Mouse (Mus musculus) limb, embryonic 11.5 days (tissue): ENCODE results near the gene Iqca. TPM values are rescaled to one million over a fixed set of nuclear protein-coding genes. Genes with fewer than 3 reads are reported as not detected.

Experiments
- ATAC-seq: fragments of 200-750 bp; cut with Nextera tagmentation; 2 replicates; pipeline ENCODE4 v1.8.0; 2017; ENCODE audit warnings: low read depth; ENCODE audit not compliant: insufficient number of reproducible peaks, low FRiP score, low TSS enrichment
- DNase-seq: peaks from one replicate; pipeline ENCODE4 v3.0.0-alpha.2; 2015; ENCODE audit warnings: low spot score
- H3K27ac ChIP-seq: fragments of 300-500 bp; sonication (generic); replicated peaks from 2 replicates; pipeline ENCODE4 v1.5.1; 2014; ENCODE audit warnings: low read depth, mild to moderate bottlenecking, low read length
- H3K27me3 ChIP-seq: fragments of 300-500 bp; sonication (generic); 2 replicates; pipeline ENCODE4 v1.6.1; 2014; ENCODE audit warnings: mild to moderate bottlenecking, low read length, mixed read lengths; ENCODE audit not compliant: control insufficient read depth, insufficient read depth
- H3K36me3 ChIP-seq: fragments of 300-500 bp; sonication (generic); 2 replicates; pipeline ENCODE4 v1.6.1; 2014; ENCODE audit warnings: mild to moderate bottlenecking, low read length, moderate library complexity, mixed read lengths; ENCODE audit not compliant: control insufficient read depth, insufficient read depth
- H3K4me1 ChIP-seq: fragments of 300-500 bp; sonication (generic); 2 replicates; pipeline ENCODE4 v1.6.1; 2014; ENCODE audit warnings: low read length, mixed read lengths; ENCODE audit not compliant: control insufficient read depth, insufficient read depth
- H3K4me2 ChIP-seq: fragments of 300-500 bp; sonication (generic); 2 replicates; pipeline ENCODE4 v1.6.1; 2014; ENCODE audit warnings: low read depth, mild to moderate bottlenecking, moderate library complexity; ENCODE audit not compliant: severe bottlenecking
- H3K4me3 ChIP-seq: fragments of 300-500 bp; sonication (generic); 2 replicates; pipeline ENCODE4 v1.5.1; 2014; ENCODE audit warnings: low read depth, low read length
- H3K9ac ChIP-seq: fragments of 300-500 bp; sonication (generic); 2 replicates; pipeline ENCODE4 v1.6.1; 2014; ENCODE audit warnings: mild to moderate bottlenecking, low read length
- H3K9me3 ChIP-seq: fragments of 300-500 bp; sonication (generic); 2 replicates; pipeline ENCODE4 v1.6.1; 2016; ENCODE audit warnings: low read length; ENCODE audit not compliant: control insufficient read depth
- WGBS: fragments of 180-500 bp; shearing (Covaris S2); extraction: QIAGEN DNeasy Blood & Tissue Kit; methylation state at CpG from one replicate; pipeline ENCODE4 v1.1.7; 2014; 5-methylcytosine and 5-hydroxymethylcytosine counted together
- polyA plus RNA-seq: library from polyadenylated mRNA; unstranded; fragments of >200 nt; fragmentation: Nextera tagmentation; extraction: Ambion mirVana; gene quantifications from 2 replicates; pipeline ENCODE4 v1.2.1, GENCODE M21; 2014

The Iqca gene
- polyA plus RNA-seq, 1 experiment from 2014 or later, result 0.27 TPM

DNA sequence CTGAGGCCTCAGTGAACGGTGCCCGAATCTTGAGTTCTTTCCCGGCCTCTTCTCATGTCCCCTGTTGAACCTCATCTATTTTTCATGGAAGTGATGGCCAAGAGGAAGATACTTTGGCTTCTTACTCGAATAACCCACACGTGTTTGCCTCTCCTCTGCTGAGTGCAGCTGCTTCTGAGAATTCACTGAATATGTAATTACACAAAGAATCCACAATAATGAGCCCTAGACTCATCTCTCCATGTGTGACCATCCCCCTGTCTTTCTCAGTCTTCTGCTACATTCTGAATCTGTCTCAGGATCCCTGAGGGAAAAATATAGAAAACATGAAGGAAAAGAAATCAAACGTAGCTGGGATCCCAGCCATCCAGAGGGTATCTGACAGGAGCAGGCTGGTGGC, 32.5 kb downstream of the Iqca start:
- ATAC-seq (no peak), DNase-seq (no peak)
- no peaks in the 10 kb centered on the region for H3K36me3 ChIP-seq
- H3K9me3 ChIP-seq, result no peaks in the 10 kb centered on the region
- H3K4me1 ChIP-seq, result peaks cover 12% of the 10 kb centered on the region
- H3K27me3 ChIP-seq, result peaks cover 30% of the 10 kb centered on the region; the same call in 1 of the 2 replicates
- H3K4me3 ChIP-seq, result no peak overlapping the region
- H3K9ac ChIP-seq, result no peak overlapping the region
- 82% methylated on average over 6 of the region's 6 CpGs for WGBS
- no peak overlapping the region for H3K4me2 ChIP-seq
- no peak overlapping the region for H3K27ac ChIP-seq

DNA sequence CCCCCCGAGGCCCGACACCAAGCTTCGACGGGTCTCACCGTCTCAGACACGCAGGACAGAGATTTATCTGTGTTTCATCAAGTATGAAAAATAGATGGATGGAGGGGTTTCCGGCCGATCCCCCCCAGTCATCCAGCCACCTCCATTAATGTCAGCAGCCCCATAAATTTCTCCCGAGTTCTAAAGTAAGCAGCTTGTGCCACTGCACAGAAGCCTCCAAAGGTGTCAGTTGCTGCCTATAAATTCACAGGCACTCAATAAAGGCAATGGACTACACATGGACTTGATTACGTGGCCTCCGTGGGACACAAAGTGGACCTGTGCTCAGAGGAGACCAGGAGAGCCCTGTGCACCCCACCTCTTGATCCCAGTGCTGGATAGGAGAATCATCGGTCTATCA, 34.0 kb downstream of the Iqca start:
- DNase-seq (peak; percentile 85), ATAC-seq (peak; percentile 58; the same call in 1 of the 2 replicates)
- no peak overlapping the region for H3K4me3 ChIP-seq
- peaks cover 16% of the 10 kb centered on the region for H3K4me1 ChIP-seq
- WGBS, result 6% methylated on average over 12 of the region's 12 CpGs
- no peaks in the 10 kb centered on the region for H3K36me3 ChIP-seq
- no peaks in the 10 kb centered on the region for H3K9me3 ChIP-seq
- no peak overlapping the region for H3K4me2 ChIP-seq
- peaks cover 33% of the 10 kb centered on the region; the same call in 1 of the 2 replicates for H3K27me3 ChIP-seq
- no peak overlapping the region for H3K9ac ChIP-seq
- H3K27ac ChIP-seq, result no peak overlapping the region

DNA sequence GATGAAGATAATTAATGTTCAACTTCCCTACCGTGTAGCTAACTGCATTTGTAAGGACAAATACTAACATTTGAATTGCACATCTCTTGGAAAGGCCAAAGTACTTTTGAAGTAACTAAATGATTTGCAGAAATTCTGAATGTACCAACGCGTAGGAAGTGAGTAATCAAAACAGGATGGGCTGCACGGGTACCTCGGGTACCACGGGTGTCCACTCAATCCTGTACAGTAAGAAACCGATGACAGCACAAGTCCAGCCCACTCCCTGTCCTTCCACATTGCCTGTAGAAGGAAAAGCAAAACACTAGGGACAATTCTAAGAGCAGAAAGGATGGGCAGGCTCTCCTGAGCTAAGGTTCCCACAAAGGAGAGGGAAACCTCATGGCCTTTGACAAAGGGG, 36.0 kb downstream of the Iqca start:
- no peaks in the 10 kb centered on the region for H3K9me3 ChIP-seq
- H3K36me3 ChIP-seq, result no peaks in the 10 kb centered on the region
- H3K9ac ChIP-seq, result no peak overlapping the region
- H3K27ac ChIP-seq, result no peak overlapping the region
- DNase-seq (no peak), ATAC-seq (no peak)
- WGBS, result 63% methylated on average over 7 of the region's 7 CpGs
- no peak overlapping the region for H3K4me2 ChIP-seq
- peaks cover 16% of the 10 kb centered on the region for H3K4me1 ChIP-seq
- peaks cover 32% of the 10 kb centered on the region; the same call in 1 of the 2 replicates for H3K27me3 ChIP-seq
- H3K4me3 ChIP-seq, result no peak overlapping the region

DNA sequence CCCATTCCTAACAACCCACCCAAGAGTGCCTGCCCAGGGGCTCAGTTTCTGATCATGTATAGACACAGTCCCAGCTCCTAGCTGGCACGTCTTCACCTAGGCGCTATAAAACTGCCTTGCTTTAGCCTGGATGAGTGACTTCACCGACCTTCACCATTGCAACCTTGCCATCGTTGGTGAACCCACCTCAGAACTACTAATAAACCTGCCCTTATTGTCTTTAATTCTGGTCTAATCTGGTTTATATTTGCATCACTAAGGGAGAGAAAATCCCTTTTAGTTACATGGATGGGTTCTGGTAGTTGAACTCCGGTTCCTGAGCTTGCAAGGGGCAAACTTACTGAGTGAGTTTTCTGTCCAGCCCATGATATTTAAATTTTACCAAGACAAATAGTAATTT, 38.6 kb downstream of the Iqca start:
- no peak for ATAC-seq
- H3K9me3 ChIP-seq, result no peaks in the 10 kb centered on the region
- H3K36me3 ChIP-seq, result no peaks in the 10 kb centered on the region
- peaks cover 14% of the 10 kb centered on the region for H3K4me1 ChIP-seq
- no peak overlapping the region for H3K9ac ChIP-seq
- H3K27me3 ChIP-seq, result peaks cover 16% of the 10 kb centered on the region; the same call in 1 of the 2 replicates
- WGBS, result 84% methylated on average over 5 of the region's 5 CpGs
- no peak overlapping the region for H3K4me3 ChIP-seq
- no peak overlapping the region for H3K27ac ChIP-seq
- no peak for DNase-seq
- H3K4me2 ChIP-seq, result no peak overlapping the region

DNA sequence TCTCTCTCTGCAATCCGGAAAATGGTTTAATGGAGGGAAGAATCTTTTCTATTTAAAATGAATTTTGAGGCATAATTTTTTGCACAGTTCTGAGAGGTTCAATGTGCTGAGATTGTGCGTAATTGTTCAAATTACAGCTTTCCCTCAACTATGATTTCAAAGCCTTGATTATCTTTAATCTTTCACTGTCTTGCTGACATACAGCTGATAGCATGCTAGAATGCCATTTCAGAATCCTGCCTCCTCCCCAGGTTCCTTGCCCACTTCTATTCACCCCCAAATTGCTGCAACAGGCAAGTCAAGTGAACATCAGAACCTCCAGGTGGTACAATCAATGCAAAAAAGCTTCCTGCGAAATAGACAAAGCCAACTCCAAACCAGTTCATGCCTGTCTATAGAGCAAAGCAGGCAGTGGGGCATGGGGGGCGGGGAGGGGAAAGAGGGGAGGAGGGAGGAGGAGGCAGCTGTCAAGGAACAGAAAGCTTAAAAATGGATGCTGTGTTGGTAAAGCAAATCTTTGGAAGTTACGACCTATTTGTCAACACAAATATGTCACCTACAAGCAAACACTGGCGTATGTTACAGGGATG, 39.5 kb downstream of the Iqca start:
- H3K9ac ChIP-seq, result no peak overlapping the region
- no peaks in the 10 kb centered on the region for H3K9me3 ChIP-seq
- 89% methylated on average over 6 of the region's 6 CpGs for WGBS
- H3K4me1 ChIP-seq, result peaks cover 11% of the 10 kb centered on the region
- ATAC-seq (no peak), DNase-seq (no peak)
- H3K27ac ChIP-seq, result no peak overlapping the region
- H3K4me2 ChIP-seq, result no peak overlapping the region
- no peak overlapping the region for H3K4me3 ChIP-seq
- H3K27me3 ChIP-seq, result peaks cover 16% of the 10 kb centered on the region; the same call in 1 of the 2 replicates
- no peaks in the 10 kb centered on the region for H3K36me3 ChIP-seq

DNA sequence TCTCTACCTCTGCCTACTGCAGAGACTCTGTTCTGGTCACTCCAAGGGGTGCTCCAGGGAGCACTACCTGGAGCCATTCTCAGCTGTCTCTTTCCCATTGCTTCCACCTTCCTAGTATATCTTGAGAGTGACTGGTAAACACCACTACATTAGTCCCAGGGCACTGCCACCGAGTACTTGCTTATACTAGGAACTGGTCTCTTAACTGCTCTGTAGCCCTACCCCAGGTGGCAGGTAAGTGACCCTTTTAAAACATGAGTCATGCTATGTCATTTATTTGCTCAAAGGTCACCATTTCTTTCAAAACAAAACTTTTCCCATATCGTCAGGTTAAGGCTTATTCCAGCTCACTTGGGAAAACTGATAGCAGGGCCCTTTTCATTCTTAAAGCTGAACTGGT, 40.5 kb downstream of the Iqca start:
- Histone ChIP-seq H3K4me3 (no peak overlapping the region), H3K9ac (no peak overlapping the region), H3K9me3 (no peaks in the 10 kb centered on the region), H3K27ac (no peak overlapping the region), H3K36me3 (no peaks in the 10 kb centered on the region), H3K4me1 (peaks cover 10% of the 10 kb centered on the region), H3K27me3 (peaks cover 13% of the 10 kb centered on the region; the same call in 1 of the 2 replicates), H3K4me2 (no peak overlapping the region)
- DNase-seq (no peak), ATAC-seq (no peak)
- WGBS, result 96% methylated on average over 2 of the region's 2 CpGs

DNA sequence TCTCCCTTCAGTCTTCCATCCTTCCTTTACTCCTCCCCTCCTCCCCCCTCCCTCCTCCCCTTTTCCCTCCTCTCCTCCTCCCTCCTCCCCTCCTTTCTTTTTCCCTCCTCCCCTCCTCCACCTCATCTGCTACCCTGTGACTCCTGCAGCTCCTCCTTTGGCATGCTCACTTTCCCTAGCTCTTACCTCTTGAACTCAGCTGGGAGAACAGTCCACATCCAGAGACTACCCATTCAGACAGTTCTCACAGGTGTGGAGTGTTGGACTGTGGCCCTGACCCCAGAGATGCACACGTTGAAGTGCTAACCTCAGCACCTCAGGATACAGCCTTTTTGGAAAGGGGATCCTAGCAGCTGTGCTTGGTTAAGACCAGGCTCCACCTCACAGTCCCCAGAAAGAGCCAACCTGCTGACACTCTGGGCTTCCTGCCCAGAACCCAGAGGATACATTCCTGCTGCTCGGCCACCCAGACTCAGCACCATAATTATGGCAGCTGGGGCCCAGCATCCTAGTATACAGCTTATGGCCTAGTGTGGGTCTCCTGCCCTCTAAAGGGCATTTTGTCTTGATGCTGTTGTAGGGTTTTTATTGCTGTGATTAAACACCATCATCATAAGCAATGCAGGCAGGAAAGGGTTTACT, 41.9 kb downstream of the Iqca start:
- DNase-seq, result no peak
- Histone ChIP-seq H3K9me3 (no peaks in the 10 kb centered on the region), H3K36me3 (no peaks in the 10 kb centered on the region), H3K4me3 (no peak overlapping the region), H3K9ac (no peak overlapping the region), H3K4me1 (peaks cover 10% of the 10 kb centered on the region), H3K27ac (no peak overlapping the region), H3K4me2 (no peak overlapping the region), H3K27me3 (peaks cover 9% of the 10 kb centered on the region; the same call in 1 of the 2 replicates)
- WGBS, result 68% methylated on average over 2 of the region's 2 CpGs
- no peak for ATAC-seq

DNA sequence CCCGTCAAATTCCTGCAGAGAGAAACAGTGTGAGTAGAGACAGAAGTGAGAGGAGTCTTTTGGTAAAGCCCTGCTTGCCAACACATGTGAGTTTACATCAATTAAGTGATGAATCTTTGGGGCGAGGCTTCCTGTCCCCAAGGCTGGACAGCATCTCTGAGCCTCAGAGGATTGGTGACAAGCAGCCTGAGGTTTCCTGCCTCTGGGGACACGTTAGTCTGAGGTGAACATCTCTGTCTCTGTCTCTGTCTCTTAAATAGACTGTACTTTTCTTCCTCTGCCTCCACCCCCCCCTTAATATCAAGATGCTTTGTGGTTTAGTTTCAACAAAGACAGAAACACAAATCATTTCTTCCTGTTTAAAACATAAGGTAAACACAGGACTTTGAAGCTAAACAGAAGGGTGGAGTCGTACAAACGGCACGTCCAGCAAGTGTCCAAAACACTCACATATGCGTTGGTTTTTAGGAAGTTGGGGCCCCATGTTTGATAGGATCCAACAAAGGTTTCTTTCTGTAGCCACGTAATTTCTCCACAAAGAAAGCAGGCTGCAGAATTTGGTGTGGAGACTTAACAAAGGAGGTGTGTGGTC, 49.2 kb downstream of the Iqca start:
- no peak overlapping the region for H3K4me3 ChIP-seq
- no peaks in the 10 kb centered on the region for H3K9me3 ChIP-seq
- no peaks in the 10 kb centered on the region for H3K36me3 ChIP-seq
- ATAC-seq (no peak), DNase-seq (no peak)
- no peak overlapping the region for H3K27ac ChIP-seq
- 75% methylated on average over 8 of the region's 8 CpGs for WGBS
- no peak overlapping the region for H3K4me2 ChIP-seq
- H3K27me3 ChIP-seq, result no peaks in the 10 kb centered on the region
- no peaks in the 10 kb centered on the region for H3K4me1 ChIP-seq
- no peak overlapping the region for H3K9ac ChIP-seq
